Mouse (Mus musculus) kidney, embryonic 16.5 days (tissue): Measurements from ENCODE around the gene Antxr2. TPM values are rescaled to one million over a fixed set of nuclear protein-coding genes. Genes with fewer than 3 reads are reported as not detected.

Experiments used
- ATAC-seq: fragments of 200-750 bp; cut with Nextera tagmentation; 2 replicates; pipeline ENCODE4 v1.8.0; 2017; ENCODE audit warnings: moderate TSS enrichment; ENCODE audit not compliant: low FRiP score, low TSS enrichment
- H3K27ac ChIP-seq: fragments of 300-500 bp; sonication (generic); 2 replicates; pipeline ENCODE4 v1.5.1; 2014; ENCODE audit warnings: low read length
- H3K27me3 ChIP-seq: fragments of 300-500 bp; sonication (generic); 2 replicates; pipeline ENCODE4 v1.6.1; 2014; ENCODE audit warnings: low read length, control low read depth, mixed read lengths; ENCODE audit not compliant: insufficient read depth
- H3K36me3 ChIP-seq: fragments of 300-500 bp; sonication (generic); 2 replicates; pipeline ENCODE4 v1.6.1; 2014; ENCODE audit warnings: low read length, control low read depth, mixed read lengths; ENCODE audit not compliant: insufficient read depth
- H3K4me1 ChIP-seq: fragments of 300-500 bp; sonication (generic); 2 replicates; pipeline ENCODE4 v1.6.1; 2014; ENCODE audit warnings: low read length, control low read depth, mixed read lengths; ENCODE audit not compliant: insufficient read depth
- H3K4me2 ChIP-seq: fragments of 300-500 bp; sonication (generic); replicated peaks from 2 replicates; pipeline ENCODE4 v1.6.1; 2014; ENCODE audit warnings: low read depth, low read length
- H3K4me3 ChIP-seq: fragments of 300-500 bp; sonication (generic); 2 replicates; pipeline ENCODE4 v1.5.1; 2014; ENCODE audit warnings: mild to moderate bottlenecking, low read length
- H3K9ac ChIP-seq: fragments of 300-500 bp; sonication (generic); replicated peaks from 2 replicates; pipeline ENCODE4 v1.6.1; 2014; ENCODE audit warnings: low read length
- H3K9me3 ChIP-seq: fragments of 300-500 bp; sonication (generic); 2 replicates; pipeline ENCODE4 v1.6.1; 2016; ENCODE audit warnings: low read length, control low read depth
- WGBS: fragments of 180-500 bp; shearing (Covaris S2); extraction: QIAGEN DNeasy Blood & Tissue Kit; methylation state at CpG from one replicate; pipeline ENCODE4 v1.1.7; 2014; 5-methylcytosine and 5-hydroxymethylcytosine counted together
- polyA plus RNA-seq: library from polyadenylated mRNA; unstranded; fragments of >200 nt; fragmentation: Nextera tagmentation; extraction: Ambion mirVana; gene quantifications from 2 replicates; pipeline ENCODE4 v1.2.1, GENCODE M21; 2015

The Antxr2 gene
- polyA plus RNA-seq, 1 experiment from 2014 or later = 21.9 TPM

- 80% methylated on average over 3 of the region's 3 CpGs for WGBS
- Histone ChIP-seq H3K36me3 (peaks cover 7% of the 10 kb centered on the region; the same call in 1 of the 2 replicates), H3K27ac (no peak overlapping the region), H3K4me2 (no peak overlapping the region), H3K9ac (no peak overlapping the region), H3K9me3 (no peaks in the 10 kb centered on the region), H3K27me3 (no peaks in the 10 kb centered on the region), H3K4me1 (no peaks in the 10 kb centered on the region), H3K4me3 (no peak overlapping the region)
- ATAC-seq = no peak
Observed at GRCm38 (mm10) chr5:97947261-97947660, 83.6 kb downstream of the Antxr2 start.

- Histone ChIP-seq H3K4me3 (no peak overlapping the region), H3K4me1 (no peaks in the 10 kb centered on the region), H3K36me3 (peaks cover 7% of the 10 kb centered on the region; the same call in 1 of the 2 replicates), H3K9me3 (no peaks in the 10 kb centered on the region), H3K27me3 (no peaks in the 10 kb centered on the region), H3K4me2 (no peak overlapping the region), H3K9ac (no peak overlapping the region), H3K27ac (no peak overlapping the region)
- WGBS = 91% methylated on average over 4 of the region's 4 CpGs
- ATAC-seq = no peak
Observed at GRCm38 (mm10) chr5:97946236-97946635, 84.6 kb downstream of the Antxr2 start.

DNA sequence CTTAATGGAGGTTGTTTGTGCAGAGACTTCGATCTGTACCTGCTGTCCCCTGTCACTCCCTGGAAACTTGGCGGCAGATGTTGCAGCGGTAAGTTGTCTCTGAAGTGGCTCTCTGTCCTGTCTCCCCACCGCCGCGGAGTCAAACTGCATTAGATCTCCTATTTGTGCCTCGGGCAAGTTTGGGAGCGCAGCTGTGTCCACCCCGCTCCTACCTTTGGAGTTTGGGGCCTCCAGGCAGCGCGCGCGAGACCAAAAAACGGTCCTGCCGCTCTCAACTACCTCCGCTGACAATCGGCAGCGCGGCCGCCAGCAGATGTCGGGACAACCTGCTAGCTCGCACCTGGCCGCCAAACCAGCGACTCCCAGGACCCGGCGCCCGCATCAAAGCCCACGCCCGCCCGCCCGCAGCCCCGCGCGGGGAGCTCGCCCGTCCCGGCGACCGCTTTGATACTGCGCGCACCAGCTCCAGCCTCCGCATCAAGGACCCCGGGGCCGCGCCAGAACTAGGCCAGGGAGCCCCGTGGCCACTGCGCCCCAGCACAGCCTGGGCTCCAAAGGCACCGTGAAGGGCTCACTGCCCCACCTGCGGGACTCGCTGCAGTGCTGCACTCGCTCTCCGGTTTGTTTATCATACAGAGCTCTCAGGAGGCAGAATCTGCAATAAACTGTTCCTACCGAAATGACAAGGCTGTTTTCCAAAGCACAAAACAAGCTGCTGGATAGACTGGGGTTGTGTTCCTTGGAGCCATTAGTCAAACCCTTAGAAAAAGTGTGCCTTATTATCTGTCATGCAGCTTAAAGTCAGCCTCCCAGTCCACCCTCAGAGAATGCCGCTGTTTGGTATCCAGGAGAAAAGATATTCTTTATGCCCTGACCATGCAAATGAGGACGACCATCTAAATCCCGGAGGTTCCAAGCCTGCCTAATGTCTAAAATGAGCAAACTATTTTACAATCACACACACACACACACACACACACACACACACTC is 95.4 kb downstream of the Antxr2 start:
- WGBS = 5% methylated on average over 56 of the region's 56 CpGs
- Histone ChIP-seq H3K4me3 (peak overlapping the region; percentile 56), H3K9me3 (no peaks in the 10 kb centered on the region), H3K4me2 (peak overlapping the region; percentile 96), H3K4me1 (0 out of 2 replicates have a peak, but pooled peaks cover 4% of the 10 kb centered on the region), H3K27ac (no peak overlapping the region), H3K9ac (peak overlapping the region; percentile 65), H3K27me3 (no peaks in the 10 kb centered on the region), H3K36me3 (no peaks in the 10 kb centered on the region)
- ATAC-seq = peak; percentile 90

GRCm38 (mm10) chr5:97917654-97918053 is 113.2 kb downstream of the Antxr2 start:
- Histone ChIP-seq H3K36me3 (0 out of 2 replicates have a peak, but pooled peaks cover 2% of the 10 kb centered on the region), H3K9ac (no peak overlapping the region), H3K9me3 (no peaks in the 10 kb centered on the region), H3K27ac (no peak overlapping the region), H3K4me2 (no peak overlapping the region), H3K4me1 (no peaks in the 10 kb centered on the region), H3K27me3 (no peaks in the 10 kb centered on the region), H3K4me3 (no peak overlapping the region)
- 26% methylated on average over 11 of the region's 11 CpGs for WGBS
- ATAC-seq = peak; percentile 77; the same call in 1 of the 2 replicates

GRCm38 (mm10) chr5:97914890-97915289 is 116.0 kb downstream of the Antxr2 start:
- 83% methylated on average over 2 of the region's 2 CpGs for WGBS
- no peaks in the 10 kb centered on the region for H3K4me1 ChIP-seq
- H3K4me2 ChIP-seq = no peak overlapping the region
- no peaks in the 10 kb centered on the region for H3K36me3 ChIP-seq
- no peak overlapping the region for H3K27ac ChIP-seq
- no peaks in the 10 kb centered on the region for H3K27me3 ChIP-seq
- H3K9ac ChIP-seq = no peak overlapping the region
- no peak for ATAC-seq
- H3K9me3 ChIP-seq = no peaks in the 10 kb centered on the region
- no peak overlapping the region for H3K4me3 ChIP-seq

GRCm38 (mm10) chr5:97913901-97914300 is 116.9 kb downstream of the Antxr2 start:
- Histone ChIP-seq H3K36me3 (no peaks in the 10 kb centered on the region), H3K9ac (no peak overlapping the region), H3K4me1 (no peaks in the 10 kb centered on the region), H3K4me2 (no peak overlapping the region), H3K27me3 (no peaks in the 10 kb centered on the region), H3K27ac (no peak overlapping the region), H3K4me3 (no peak overlapping the region), H3K9me3 (no peaks in the 10 kb centered on the region)
- no peak for ATAC-seq
- 93% methylated on average over 6 of the region's 6 CpGs for WGBS

GRCm38 (mm10) chr5:97907482-97907881 is 123.4 kb downstream of the Antxr2 start:
- Histone ChIP-seq H3K27ac (no peak overlapping the region), H3K4me2 (no peak overlapping the region), H3K27me3 (no peaks in the 10 kb centered on the region), H3K4me1 (no peaks in the 10 kb centered on the region), H3K9me3 (no peaks in the 10 kb centered on the region), H3K4me3 (no peak overlapping the region), H3K9ac (no peak overlapping the region), H3K36me3 (no peaks in the 10 kb centered on the region)
- no peak for ATAC-seq
- WGBS = 53% methylated on average over 6 of the region's 6 CpGs

GRCm38 (mm10) chr5:97906537-97907266 is 124.1 kb downstream of the Antxr2 start:
- Histone ChIP-seq H3K9me3 (no peaks in the 10 kb centered on the region), H3K4me3 (no peak overlapping the region), H3K27ac (no peak overlapping the region), H3K9ac (no peak overlapping the region), H3K27me3 (no peaks in the 10 kb centered on the region), H3K36me3 (no peaks in the 10 kb centered on the region), H3K4me2 (no peak overlapping the region), H3K4me1 (no peaks in the 10 kb centered on the region)
- no peak for ATAC-seq
- WGBS = 77% methylated on average over 13 of the region's 13 CpGs

DNA sequence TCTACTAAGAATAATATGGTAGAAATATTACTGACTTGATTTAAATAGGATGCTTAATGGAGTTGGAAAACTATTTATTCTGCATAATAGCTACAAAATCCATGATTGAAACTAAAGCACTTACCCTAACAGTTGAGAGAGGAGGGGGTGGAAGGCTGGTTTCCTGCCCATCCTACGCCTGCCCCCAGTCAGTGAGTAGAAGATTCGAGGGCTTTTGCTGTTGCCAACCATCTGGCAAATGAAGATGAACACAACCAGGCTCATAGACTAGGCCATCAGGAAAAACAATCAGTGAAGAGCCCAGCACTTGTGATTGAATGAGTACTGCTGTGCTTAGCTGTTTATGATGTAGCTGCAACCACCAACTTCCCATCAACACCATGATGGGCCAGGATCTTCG is 125.0 kb downstream of the Antxr2 start:
- H3K9me3 ChIP-seq = no peaks in the 10 kb centered on the region
- 86% methylated on average over 3 of the region's 3 CpGs for WGBS
- ATAC-seq = no peak
- no peak overlapping the region for H3K4me2 ChIP-seq
- H3K9ac ChIP-seq = no peak overlapping the region
- no peak overlapping the region for H3K4me3 ChIP-seq
- H3K27ac ChIP-seq = no peak overlapping the region
- H3K36me3 ChIP-seq = no peaks in the 10 kb centered on the region
- H3K27me3 ChIP-seq = no peaks in the 10 kb centered on the region
- no peaks in the 10 kb centered on the region for H3K4me1 ChIP-seq
